Mouse (Mus musculus) small intestine, adult 2 months (tissue): Measurements from ENCODE around the gene Crybb1.

ENCODE experiments used
- CTCF ChIP-seq: fragments of 200-500 bp; IDR thresholded peaks from 2 replicates; pipeline ENCODE4 v1.5.1; 2012; ENCODE audit warnings: low read depth, mild to moderate bottlenecking, control low read depth, inconsistent platforms, low read length, moderate library complexity, mixed read lengths; ENCODE audit not compliant: insufficient replicate concordance, insufficient read length; ENCODE audit errors: extremely low read depth
- POLR2A ChIP-seq: fragments of 200-500 bp; IDR thresholded peaks from 2 replicates; pipeline ENCODE4 v1.6.1; 2012; ENCODE audit warnings: low read depth, mild to moderate bottlenecking, control low read depth, inconsistent platforms, low read length, moderate library complexity

GRCm38 (mm10) chr5:112218679-112219078 is 36.9 kb upstream of the Crybb1 start:
- TF ChIP-seq CTCF = no peak
- no peak for TF ChIP-seq POLR2A
